Mouse (Mus musculus): Measurements from ENCODE around the gene Rps16. TPM values are rescaled to one million over a fixed set of nuclear protein-coding genes. Genes with fewer than 3 reads are reported as not detected.

Rps16 gene
- polyA plus RNA-seq, 1 experiment from 2014 or later = 1,547 TPM

DNA sequence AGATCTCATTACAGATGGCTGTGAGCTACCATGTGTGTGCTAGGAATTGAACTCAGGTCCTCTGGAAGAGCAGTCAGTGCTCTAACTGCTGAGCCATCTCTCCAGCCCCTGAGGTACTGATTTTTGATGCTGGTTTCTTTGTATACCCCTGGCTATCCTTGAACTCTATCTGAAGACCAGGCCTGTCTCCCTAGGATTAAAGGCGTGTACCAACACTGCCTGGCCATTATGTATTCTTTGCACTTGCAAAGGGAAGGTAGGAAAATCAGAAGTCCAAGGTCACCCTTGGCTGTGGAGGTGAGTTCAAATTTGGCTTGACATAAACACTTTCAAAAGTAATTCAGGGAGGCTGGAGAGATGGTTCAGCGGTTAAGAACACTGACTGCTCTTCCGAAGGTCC is 4.1 kb downstream of the Rps16 start:
- H3K9ac ChIP-seq (ENCODE audit: low read depth, low read length) = no peak overlapping the region
- no peak overlapping the region for H3K4me3 ChIP-seq (ENCODE audit: low read depth, low read length)
- peaks cover 25% of the 10 kb centered on the region for H3K4me1 ChIP-seq (replicated peaks; ENCODE audit: control insufficient read depth, insufficient read depth, low read length)
- H3K27me3 ChIP-seq (replicated peaks; ENCODE audit: control insufficient read depth, insufficient read depth, low read length) = no peaks in the 10 kb centered on the region
- 92% methylated on average over 3 of the region's 3 CpGs for WGBS
- DNase-seq (ENCODE audit: low spot score) = no peak
- no peaks in the 10 kb centered on the region for H3K9me3 ChIP-seq (ENCODE audit: control insufficient read depth, low read length)
- ATAC-seq (replicated peaks; ENCODE audit: low FRiP score) = no peak
- H3K27ac ChIP-seq (ENCODE audit: low read depth, low read length) = no peak overlapping the region
- no peak overlapping the region for H3K4me2 ChIP-seq
- peaks cover 32% of the 10 kb centered on the region for H3K36me3 ChIP-seq (ENCODE audit: control insufficient read depth, insufficient read depth, low read length)

DNA sequence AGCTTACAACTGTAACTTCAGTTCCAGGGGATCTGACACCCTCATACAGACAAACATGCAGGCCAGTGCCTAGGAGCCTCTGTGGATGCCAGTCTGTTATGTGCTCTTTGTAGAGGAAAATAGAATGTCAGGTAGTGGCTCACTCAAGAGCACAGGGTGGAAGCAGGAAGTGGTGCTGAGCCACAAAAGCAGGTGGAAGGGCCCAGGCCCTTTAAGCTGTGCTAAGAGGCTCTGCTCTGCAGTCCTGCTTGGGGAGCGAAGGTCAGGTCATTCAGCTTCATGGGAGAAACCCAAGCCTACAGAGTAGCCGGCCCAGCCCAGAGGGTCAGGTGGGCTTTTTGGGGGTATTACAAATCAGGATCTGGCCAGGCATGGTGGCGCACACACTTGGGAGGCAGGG is 4.8 kb downstream of the Rps16 start:
- no peak for DNase-seq (ENCODE audit: low spot score)
- no peak for ATAC-seq (replicated peaks; ENCODE audit: low FRiP score)
- no peaks in the 10 kb centered on the region for H3K9me3 ChIP-seq (ENCODE audit: control insufficient read depth, low read length)
- peaks cover 21% of the 10 kb centered on the region for H3K4me1 ChIP-seq (replicated peaks; ENCODE audit: control insufficient read depth, insufficient read depth, low read length)
- H3K27me3 ChIP-seq (replicated peaks; ENCODE audit: control insufficient read depth, insufficient read depth, low read length) = no peaks in the 10 kb centered on the region
- no peak overlapping the region for H3K9ac ChIP-seq (ENCODE audit: low read depth, low read length)
- H3K4me2 ChIP-seq = no peak overlapping the region
- no peak overlapping the region for H3K27ac ChIP-seq (ENCODE audit: low read depth, low read length)
- H3K4me3 ChIP-seq (ENCODE audit: low read depth, low read length) = no peak overlapping the region
- peaks cover 35% of the 10 kb centered on the region for H3K36me3 ChIP-seq (ENCODE audit: control insufficient read depth, insufficient read depth, low read length)
- 84% methylated on average over 3 of the region's 3 CpGs for WGBS

GRCm38 (mm10) chr7:28356981-28357380 is 6.5 kb downstream of the Rps16 start:
- Histone ChIP-seq H3K36me3 (ENCODE audit: control insufficient read depth, insufficient read depth, low read length) (peaks cover 38% of the 10 kb centered on the region), H3K4me1 (replicated peaks; ENCODE audit: control insufficient read depth, insufficient read depth, low read length) (peaks cover 15% of the 10 kb centered on the region), H3K27me3 (replicated peaks; ENCODE audit: control insufficient read depth, insufficient read depth, low read length) (no peaks in the 10 kb centered on the region), H3K27ac (ENCODE audit: low read depth, low read length) (peak overlapping the region; percentile 67), H3K4me2 (peak overlapping the region; percentile 13), H3K9me3 (ENCODE audit: control insufficient read depth, low read length) (no peaks in the 10 kb centered on the region), H3K4me3 (ENCODE audit: low read depth, low read length) (no peak overlapping the region), H3K9ac (ENCODE audit: low read depth, low read length) (no peak overlapping the region)
- no peak for ATAC-seq (replicated peaks; ENCODE audit: low FRiP score)
- no peak for DNase-seq (ENCODE audit: low spot score)
- WGBS = 23% methylated on average over 5 of the region's 5 CpGs

- Histone ChIP-seq H3K9ac (ENCODE audit: low read depth, low read length) (no peak overlapping the region), H3K9me3 (ENCODE audit: control insufficient read depth, low read length) (no peaks in the 10 kb centered on the region), H3K27me3 (replicated peaks; ENCODE audit: control insufficient read depth, insufficient read depth, low read length) (no peaks in the 10 kb centered on the region), H3K36me3 (ENCODE audit: control insufficient read depth, insufficient read depth, low read length) (peaks cover 37% of the 10 kb centered on the region), H3K27ac (ENCODE audit: low read depth, low read length) (peak overlapping the region; percentile 17; the same call in 1 of the 2 replicates), H3K4me2 (peak overlapping the region; percentile 13), H3K4me1 (replicated peaks; ENCODE audit: control insufficient read depth, insufficient read depth, low read length) (peaks cover 15% of the 10 kb centered on the region), H3K4me3 (ENCODE audit: low read depth, low read length) (no peak overlapping the region)
- no peak for DNase-seq (ENCODE audit: low spot score)
- WGBS = 11% methylated on average over 5 of the region's 5 CpGs
- ATAC-seq (replicated peaks; ENCODE audit: low FRiP score) = peak; percentile 26; the same call in 1 of the 2 replicates
Measured at GRCm38 (mm10) chr7:28357984-28358383, 7.5 kb downstream of the Rps16 start.

GRCm38 (mm10) chr7:28358431-28358830 is 8.0 kb downstream of the Rps16 start:
- no peaks in the 10 kb centered on the region for H3K27me3 ChIP-seq (replicated peaks; ENCODE audit: control insufficient read depth, insufficient read depth, low read length)
- no peak overlapping the region for H3K9ac ChIP-seq (ENCODE audit: low read depth, low read length)
- 0 out of 2 replicates have a peak overlapping the region, but pooled peaks have one; percentile 2 for H3K27ac ChIP-seq (ENCODE audit: low read depth, low read length)
- peaks cover 32% of the 10 kb centered on the region for H3K36me3 ChIP-seq (ENCODE audit: control insufficient read depth, insufficient read depth, low read length)
- no peaks in the 10 kb centered on the region for H3K9me3 ChIP-seq (ENCODE audit: control insufficient read depth, low read length)
- no peak overlapping the region for H3K4me3 ChIP-seq (ENCODE audit: low read depth, low read length)
- 67% methylated on average over 7 of the region's 7 CpGs for WGBS
- no peak overlapping the region; the same call in 1 of the 2 replicates for H3K4me2 ChIP-seq
- DNase-seq (ENCODE audit: low spot score) (no peak), ATAC-seq (replicated peaks; ENCODE audit: low FRiP score) (no peak)
- peaks cover 13% of the 10 kb centered on the region for H3K4me1 ChIP-seq (replicated peaks; ENCODE audit: control insufficient read depth, insufficient read depth, low read length)

GRCm38 (mm10) chr7:28359854-28360253 is 9.4 kb downstream of the Rps16 start:
- Histone ChIP-seq H3K9me3 (ENCODE audit: control insufficient read depth, low read length) (no peaks in the 10 kb centered on the region), H3K4me1 (replicated peaks; ENCODE audit: control insufficient read depth, insufficient read depth, low read length) (peaks cover 10% of the 10 kb centered on the region), H3K4me2 (no peak overlapping the region), H3K27ac (ENCODE audit: low read depth, low read length) (no peak overlapping the region), H3K4me3 (ENCODE audit: low read depth, low read length) (no peak overlapping the region), H3K36me3 (ENCODE audit: control insufficient read depth, insufficient read depth, low read length) (peaks cover 30% of the 10 kb centered on the region), H3K27me3 (replicated peaks; ENCODE audit: control insufficient read depth, insufficient read depth, low read length) (no peaks in the 10 kb centered on the region), H3K9ac (ENCODE audit: low read depth, low read length) (no peak overlapping the region)
- DNase-seq (ENCODE audit: low spot score) = no peak
- ATAC-seq (replicated peaks; ENCODE audit: low FRiP score) = no peak
- WGBS = 90% methylated on average over 10 of the region's 10 CpGs

GRCm38 (mm10) chr7:28360291-28360690 is 9.8 kb downstream of the Rps16 start:
- Histone ChIP-seq H3K4me3 (ENCODE audit: low read depth, low read length) (no peak overlapping the region), H3K9me3 (ENCODE audit: control insufficient read depth, low read length) (no peaks in the 10 kb centered on the region), H3K9ac (ENCODE audit: low read depth, low read length) (no peak overlapping the region), H3K4me1 (replicated peaks; ENCODE audit: control insufficient read depth, insufficient read depth, low read length) (peaks cover 10% of the 10 kb centered on the region), H3K4me2 (no peak overlapping the region), H3K27ac (ENCODE audit: low read depth, low read length) (no peak overlapping the region), H3K36me3 (ENCODE audit: control insufficient read depth, insufficient read depth, low read length) (peaks cover 31% of the 10 kb centered on the region), H3K27me3 (replicated peaks; ENCODE audit: control insufficient read depth, insufficient read depth, low read length) (no peaks in the 10 kb centered on the region)
- DNase-seq (ENCODE audit: low spot score) (no peak), ATAC-seq (replicated peaks; ENCODE audit: low FRiP score) (no peak)
- 89% methylated on average over 6 of the region's 6 CpGs for WGBS

DNA sequence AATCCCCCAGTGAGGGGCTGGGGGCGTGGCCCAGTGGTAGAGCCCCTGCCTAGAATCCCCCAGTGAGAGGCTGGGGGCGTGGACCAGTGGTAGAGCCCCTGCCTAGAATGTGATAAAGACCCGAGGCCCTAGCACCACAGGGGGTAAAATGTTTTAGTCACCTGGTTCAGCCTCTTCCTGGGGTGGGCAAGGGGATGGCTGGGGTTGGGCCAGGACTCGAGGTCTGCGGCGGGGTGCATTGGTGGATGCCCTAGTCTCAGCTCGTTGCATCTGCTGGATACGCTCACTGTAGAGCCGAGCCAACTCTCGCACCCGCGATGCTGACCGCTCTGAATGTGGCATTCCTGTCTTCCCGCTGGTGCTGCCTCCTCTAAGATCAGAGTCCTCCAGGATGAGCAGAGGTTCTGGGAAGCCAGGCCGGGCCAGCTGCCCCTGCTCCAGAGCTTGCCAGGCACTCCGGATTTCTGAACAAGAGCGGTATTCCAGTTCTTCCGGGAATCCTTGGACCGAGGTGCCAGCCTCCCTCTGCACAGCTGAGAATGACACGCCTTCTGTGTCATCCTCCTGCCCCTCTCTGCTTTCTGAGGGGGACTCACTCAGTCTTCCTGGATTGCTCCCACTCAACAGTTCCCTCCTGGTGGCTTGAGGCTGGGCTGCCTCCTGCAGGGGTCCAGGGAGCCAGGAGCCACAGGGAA is 11.3 kb downstream of the Rps16 start:
- H3K27ac ChIP-seq (ENCODE audit: low read depth, low read length) = no peak overlapping the region
- ATAC-seq (replicated peaks; ENCODE audit: low FRiP score) (no peak), DNase-seq (ENCODE audit: low spot score) (no peak)
- H3K4me3 ChIP-seq (ENCODE audit: low read depth, low read length) = no peak overlapping the region
- WGBS = 92% methylated on average over 20 of the region's 20 CpGs
- peaks cover 10% of the 10 kb centered on the region for H3K4me1 ChIP-seq (replicated peaks; ENCODE audit: control insufficient read depth, insufficient read depth, low read length)
- H3K36me3 ChIP-seq (ENCODE audit: control insufficient read depth, insufficient read depth, low read length) = peaks cover 31% of the 10 kb centered on the region
- no peak overlapping the region for H3K4me2 ChIP-seq
- H3K27me3 ChIP-seq (replicated peaks; ENCODE audit: control insufficient read depth, insufficient read depth, low read length) = no peaks in the 10 kb centered on the region
- H3K9ac ChIP-seq (ENCODE audit: low read depth, low read length) = no peak overlapping the region
- H3K9me3 ChIP-seq (ENCODE audit: control insufficient read depth, low read length) = no peaks in the 10 kb centered on the region

DNA sequence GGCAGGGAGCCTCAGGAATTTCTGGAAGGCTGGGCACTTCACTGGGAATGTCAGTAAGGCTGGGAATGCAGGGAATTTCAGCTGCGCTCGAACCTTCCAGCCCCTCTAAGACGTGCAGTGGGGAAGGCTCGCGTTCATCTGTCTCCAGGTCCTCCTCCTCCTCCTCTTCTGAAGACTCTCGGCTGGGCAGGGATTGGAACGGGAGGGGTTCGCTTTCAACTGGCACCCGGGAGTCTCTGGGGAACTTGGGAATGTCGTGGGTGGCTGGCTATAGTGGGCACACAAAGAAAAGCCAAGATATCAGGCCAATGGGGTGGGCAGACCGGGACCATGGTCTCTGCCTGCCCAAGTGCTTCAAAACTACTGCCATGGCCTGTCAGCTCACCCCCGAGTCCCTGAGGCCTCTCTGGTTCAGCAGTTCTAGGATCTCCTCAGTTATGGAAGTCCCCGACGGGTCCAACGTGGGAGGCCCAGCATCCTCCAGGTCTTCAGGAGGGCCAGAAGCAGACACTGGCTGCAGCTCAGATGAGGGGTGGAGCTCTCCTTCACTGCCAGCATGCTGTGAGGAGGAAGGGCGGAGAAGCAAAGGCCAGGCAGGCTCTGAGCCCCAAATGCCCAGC is 12.1 kb downstream of the Rps16 start:
- no peak overlapping the region for H3K9ac ChIP-seq (ENCODE audit: low read depth, low read length)
- H3K27ac ChIP-seq (ENCODE audit: low read depth, low read length) = no peak overlapping the region
- DNase-seq (ENCODE audit: low spot score) (no peak), ATAC-seq (replicated peaks; ENCODE audit: low FRiP score) (no peak)
- H3K4me2 ChIP-seq = no peak overlapping the region
- 76% methylated on average over 16 of the region's 16 CpGs for WGBS
- no peaks in the 10 kb centered on the region for H3K9me3 ChIP-seq (ENCODE audit: control insufficient read depth, low read length)
- H3K27me3 ChIP-seq (replicated peaks; ENCODE audit: control insufficient read depth, insufficient read depth, low read length) = no peaks in the 10 kb centered on the region
- H3K36me3 ChIP-seq (ENCODE audit: control insufficient read depth, insufficient read depth, low read length) = peaks cover 36% of the 10 kb centered on the region
- no peak overlapping the region for H3K4me3 ChIP-seq (ENCODE audit: low read depth, low read length)
- H3K4me1 ChIP-seq (replicated peaks; ENCODE audit: control insufficient read depth, insufficient read depth, low read length) = peaks cover 4% of the 10 kb centered on the region
